Mouse (Mus musculus) small intestine, adult 2 months (tissue): ENCODE data around the gene Fuca1.

Experiments
- CTCF ChIP-seq: fragments of 200-500 bp; IDR thresholded peaks from 2 replicates; pipeline ENCODE4 v1.5.1; 2012; ENCODE audit warnings: low read depth, mild to moderate bottlenecking, control low read depth, inconsistent platforms, low read length, moderate library complexity, mixed read lengths; ENCODE audit not compliant: insufficient replicate concordance, insufficient read length; ENCODE audit errors: extremely low read depth
- POLR2A ChIP-seq: fragments of 200-500 bp; IDR thresholded peaks from 2 replicates; pipeline ENCODE4 v1.6.1; 2012; ENCODE audit warnings: low read depth, mild to moderate bottlenecking, control low read depth, inconsistent platforms, low read length, moderate library complexity

GRCm38 (mm10) chr4:135943389-135943788 is 22.9 kb downstream of the Fuca1 start:
- no peak for TF ChIP-seq CTCF
- no peak for TF ChIP-seq POLR2A
